Mouse (Mus musculus): ENCODE measurements around the gene Capn3. TPM values are rescaled to one million over a fixed set of nuclear protein-coding genes. Genes with fewer than 3 reads are reported as not detected.

Gene Capn3
- polyA plus RNA-seq, 1 experiment from 2014 or later, result 1.1 TPM

GRCm38 (mm10) chr2:120464091-120464490 is 8.3 kb downstream of the Capn3 start:
- WGBS, result 73% methylated on average over 8 of the region's 8 CpGs
- no peaks in the 10 kb centered on the region for H3K4me1 ChIP-seq (replicated peaks)
- H3K9ac ChIP-seq, result no peak overlapping the region
- no peak for ATAC-seq (ENCODE audit: low read depth)
- no peaks in the 10 kb centered on the region for H3K27me3 ChIP-seq
- no peak overlapping the region for H3K27ac ChIP-seq (replicated peaks)
- H3K4me2 ChIP-seq, result no peak overlapping the region
- no peaks in the 10 kb centered on the region; the same call in 1 of the 2 replicates for H3K36me3 ChIP-seq
- no peaks in the 10 kb centered on the region for H3K9me3 ChIP-seq
- H3K4me3 ChIP-seq, result no peak overlapping the region

GRCm38 (mm10) chr2:120464732-120465396 is 9.0 kb downstream of the Capn3 start:
- no peaks in the 10 kb centered on the region for H3K27me3 ChIP-seq
- H3K36me3 ChIP-seq, result no peaks in the 10 kb centered on the region; the same call in 1 of the 2 replicates
- no peaks in the 10 kb centered on the region for H3K9me3 ChIP-seq
- H3K27ac ChIP-seq (replicated peaks), result no peak overlapping the region
- 88% methylated on average over 2 of the region's 2 CpGs for WGBS
- H3K4me3 ChIP-seq, result no peak overlapping the region
- H3K9ac ChIP-seq, result no peak overlapping the region
- H3K4me1 ChIP-seq (replicated peaks), result no peaks in the 10 kb centered on the region
- ATAC-seq (ENCODE audit: low read depth), result no peak
- no peak overlapping the region for H3K4me2 ChIP-seq

DNA sequence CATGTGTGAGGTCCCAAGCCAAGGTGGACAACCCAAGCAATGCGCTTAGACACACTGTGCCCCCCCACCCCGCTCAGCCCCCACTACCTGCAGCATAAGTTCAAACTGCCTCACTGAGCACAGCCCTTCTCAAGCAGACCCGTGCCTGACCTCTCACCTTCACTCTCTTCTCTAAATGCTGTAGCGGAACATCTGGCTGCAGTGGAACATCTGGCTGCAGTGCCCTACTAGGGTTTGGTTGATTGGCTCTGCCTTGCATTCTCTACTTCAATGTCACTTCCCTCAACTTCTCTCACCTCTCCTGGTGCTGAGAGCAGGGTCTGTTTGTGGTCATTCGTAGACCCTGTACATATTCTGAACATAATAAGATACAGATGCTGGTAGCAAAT is 9.6 kb downstream of the Capn3 start:
- ATAC-seq (ENCODE audit: low read depth), result no peak
- H3K27me3 ChIP-seq, result no peaks in the 10 kb centered on the region
- no peak overlapping the region for H3K4me3 ChIP-seq
- WGBS, result 88% methylated on average over 5 of the region's 5 CpGs
- no peaks in the 10 kb centered on the region for H3K4me1 ChIP-seq (replicated peaks)
- no peak overlapping the region for H3K27ac ChIP-seq (replicated peaks)
- no peak overlapping the region for H3K4me2 ChIP-seq
- no peaks in the 10 kb centered on the region for H3K9me3 ChIP-seq
- no peak overlapping the region for H3K9ac ChIP-seq
- H3K36me3 ChIP-seq, result no peaks in the 10 kb centered on the region; the same call in 1 of the 2 replicates

GRCm38 (mm10) chr2:120468011-120468410 is 12.2 kb downstream of the Capn3 start:
- H3K36me3 ChIP-seq, result no peaks in the 10 kb centered on the region
- ATAC-seq (ENCODE audit: low read depth), result no peak
- no peak overlapping the region for H3K9ac ChIP-seq
- no peaks in the 10 kb centered on the region for H3K4me1 ChIP-seq (replicated peaks)
- no peak overlapping the region for H3K4me2 ChIP-seq
- H3K27me3 ChIP-seq, result no peaks in the 10 kb centered on the region
- no peak overlapping the region for H3K4me3 ChIP-seq
- no peaks in the 10 kb centered on the region for H3K9me3 ChIP-seq
- H3K27ac ChIP-seq (replicated peaks), result no peak overlapping the region

DNA sequence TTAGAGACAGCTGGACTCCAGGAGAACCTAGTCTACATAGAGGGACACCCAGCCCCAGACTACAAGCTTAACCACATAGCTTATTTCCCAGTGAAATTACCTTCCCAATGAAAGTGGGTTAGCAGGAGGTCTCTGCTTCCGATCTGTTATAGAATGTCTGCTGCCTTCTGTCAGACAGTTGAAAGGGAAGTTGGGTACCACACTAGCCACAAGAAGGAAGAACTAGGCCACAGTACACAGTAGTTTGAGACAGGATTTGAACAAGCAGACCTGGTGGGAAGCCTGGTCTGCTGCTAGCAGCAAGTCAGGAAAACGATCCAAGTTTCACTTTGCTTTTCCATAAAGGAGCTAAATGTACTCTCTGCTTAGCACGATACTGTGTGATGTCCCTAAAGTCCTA is 13.4 kb downstream of the Capn3 start:
- H3K4me1 ChIP-seq (replicated peaks), result no peaks in the 10 kb centered on the region
- H3K27me3 ChIP-seq, result no peaks in the 10 kb centered on the region
- no peaks in the 10 kb centered on the region for H3K36me3 ChIP-seq
- 92% methylated on average over 3 of the region's 3 CpGs for WGBS
- H3K4me3 ChIP-seq, result no peak overlapping the region
- ATAC-seq (ENCODE audit: low read depth), result no peak
- no peak overlapping the region for H3K27ac ChIP-seq (replicated peaks)
- H3K4me2 ChIP-seq, result no peak overlapping the region
- H3K9me3 ChIP-seq, result no peaks in the 10 kb centered on the region
- no peak overlapping the region for H3K9ac ChIP-seq

- no peak overlapping the region for H3K27ac ChIP-seq (replicated peaks)
- no peaks in the 10 kb centered on the region for H3K4me1 ChIP-seq (replicated peaks)
- ATAC-seq (ENCODE audit: low read depth), result no peak
- H3K4me3 ChIP-seq, result no peak overlapping the region
- H3K27me3 ChIP-seq, result no peaks in the 10 kb centered on the region
- no peaks in the 10 kb centered on the region for H3K36me3 ChIP-seq
- WGBS, result 93% methylated on average over 10 of the region's 10 CpGs
- no peak overlapping the region for H3K9ac ChIP-seq
- no peak overlapping the region for H3K4me2 ChIP-seq
- H3K9me3 ChIP-seq, result no peaks in the 10 kb centered on the region
Observed at GRCm38 (mm10) chr2:120469715-120470114, 13.9 kb downstream of the Capn3 start.

GRCm38 (mm10) chr2:120470856-120471255 is 15.0 kb downstream of the Capn3 start:
- Histone ChIP-seq H3K4me2 (no peak overlapping the region), H3K4me3 (no peak overlapping the region), H3K27me3 (no peaks in the 10 kb centered on the region), H3K27ac (replicated peaks) (no peak overlapping the region), H3K9me3 (no peaks in the 10 kb centered on the region), H3K4me1 (replicated peaks) (no peaks in the 10 kb centered on the region), H3K36me3 (no peaks in the 10 kb centered on the region), H3K9ac (no peak overlapping the region)
- 74% methylated on average over 4 of the region's 4 CpGs for WGBS
- ATAC-seq (ENCODE audit: low read depth), result no peak

DNA sequence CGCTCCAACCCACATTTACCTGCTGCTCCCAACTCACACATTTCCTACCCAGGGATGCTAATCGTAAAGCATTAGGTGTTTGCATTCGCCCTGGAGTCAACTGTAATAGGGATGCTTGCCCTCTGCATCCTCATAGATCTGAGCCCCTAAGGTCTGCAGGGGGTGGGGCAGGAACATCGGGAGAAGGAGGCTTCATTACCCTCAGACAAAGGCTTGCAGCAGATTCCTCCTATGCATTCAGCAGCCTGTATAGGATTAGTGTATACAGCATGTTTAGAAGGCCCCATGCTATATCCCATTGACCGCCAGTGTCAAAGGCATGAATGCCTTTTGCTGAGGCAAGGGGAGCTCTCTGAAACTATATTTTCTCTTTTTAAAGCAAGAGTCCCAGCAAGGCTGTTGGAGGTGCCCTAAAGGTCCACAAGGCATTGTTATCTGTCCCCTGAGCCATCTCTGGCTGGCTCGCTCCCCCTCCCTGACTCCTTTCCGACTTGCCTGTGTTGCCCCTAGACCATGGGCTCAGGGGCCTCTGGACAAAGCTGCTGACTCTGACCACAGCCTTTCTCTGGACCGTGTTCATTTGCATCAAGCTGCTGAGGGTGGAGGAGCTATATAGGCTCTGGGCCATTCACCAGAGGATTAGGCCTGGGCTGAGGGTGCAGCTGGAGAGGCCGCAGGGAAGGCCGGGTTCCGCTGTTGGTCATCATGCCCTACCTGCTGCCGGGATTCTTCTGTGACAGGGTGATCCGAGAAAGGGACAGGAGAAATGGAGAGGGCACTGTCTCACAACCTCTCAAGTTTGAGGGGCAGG is 20.7 kb downstream of the Capn3 start:
- no peak overlapping the region for H3K4me2 ChIP-seq
- no peak overlapping the region for H3K9ac ChIP-seq
- no peak for ATAC-seq (ENCODE audit: low read depth)
- H3K4me1 ChIP-seq (replicated peaks), result no peaks in the 10 kb centered on the region
- no peak overlapping the region for H3K4me3 ChIP-seq
- no peaks in the 10 kb centered on the region for H3K36me3 ChIP-seq
- H3K9me3 ChIP-seq, result no peaks in the 10 kb centered on the region
- no peaks in the 10 kb centered on the region for H3K27me3 ChIP-seq
- no peak overlapping the region for H3K27ac ChIP-seq (replicated peaks)
- 67% methylated on average over 13 of the region's 13 CpGs for WGBS

DNA sequence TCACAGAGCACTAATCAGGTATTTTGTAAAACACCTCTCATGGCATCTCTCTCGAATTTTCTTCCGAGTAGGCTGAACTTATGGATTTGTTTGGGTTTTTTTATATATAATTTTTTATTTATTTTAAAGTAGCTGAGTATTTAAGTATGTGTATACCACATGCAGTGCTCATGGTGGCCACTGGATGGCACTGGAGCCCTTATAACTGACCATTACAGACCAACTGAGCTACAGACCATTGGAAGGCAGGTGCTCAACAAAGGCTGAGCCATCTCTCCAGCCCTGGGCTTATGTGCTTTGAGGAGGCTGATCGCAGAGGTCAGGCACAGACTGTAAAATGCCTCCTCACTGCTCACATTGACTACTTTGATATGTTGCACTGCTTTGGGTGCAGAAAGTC is 22.8 kb downstream of the Capn3 start:
- WGBS, result 65% methylated on average over 3 of the region's 3 CpGs
- ATAC-seq (ENCODE audit: low read depth), result no peak

GRCm38 (mm10) chr2:120481921-120482320 is 26.1 kb downstream of the Capn3 start:
- Histone ChIP-seq H3K9ac (no peak overlapping the region), H3K27me3 (no peaks in the 10 kb centered on the region), H3K9me3 (no peaks in the 10 kb centered on the region), H3K36me3 (no peaks in the 10 kb centered on the region), H3K4me3 (no peak overlapping the region), H3K27ac (replicated peaks) (no peak overlapping the region), H3K4me1 (replicated peaks) (no peaks in the 10 kb centered on the region), H3K4me2 (no peak overlapping the region)
- WGBS, result 82% methylated on average over 8 of the region's 8 CpGs
- ATAC-seq (ENCODE audit: low read depth), result no peak

More for the DNA sequence above, 22.8 kb downstream of the Capn3 start:
- H3K4me2 ChIP-seq, result no peak overlapping the region
- H3K27me3 ChIP-seq, result no peaks in the 10 kb centered on the region
- no peak overlapping the region for H3K4me3 ChIP-seq
- H3K9ac ChIP-seq, result no peak overlapping the region
- H3K27ac ChIP-seq (replicated peaks), result no peak overlapping the region
- H3K36me3 ChIP-seq, result no peaks in the 10 kb centered on the region
- H3K9me3 ChIP-seq, result no peaks in the 10 kb centered on the region
- no peaks in the 10 kb centered on the region for H3K4me1 ChIP-seq (replicated peaks)

- no peak for ATAC-seq (ENCODE audit: low read depth)
- H3K4me3 ChIP-seq, result no peak overlapping the region
- WGBS, result 78% methylated on average over 8 of the region's 8 CpGs
- no peaks in the 10 kb centered on the region for H3K27me3 ChIP-seq
- no peaks in the 10 kb centered on the region for H3K4me1 ChIP-seq (replicated peaks)
- H3K36me3 ChIP-seq, result no peaks in the 10 kb centered on the region
- no peak overlapping the region for H3K9ac ChIP-seq
- no peak overlapping the region for H3K27ac ChIP-seq (replicated peaks)
- H3K4me2 ChIP-seq, result no peak overlapping the region
- no peaks in the 10 kb centered on the region for H3K9me3 ChIP-seq
Observed at GRCm38 (mm10) chr2:120482506-120483389, 26.9 kb downstream of the Capn3 start.

GRCm38 (mm10) chr2:120484241-120484640 is 28.4 kb downstream of the Capn3 start:
- Histone ChIP-seq H3K27ac (replicated peaks) (no peak overlapping the region), H3K4me1 (replicated peaks) (no peaks in the 10 kb centered on the region), H3K9me3 (no peaks in the 10 kb centered on the region), H3K27me3 (no peaks in the 10 kb centered on the region), H3K4me2 (no peak overlapping the region), H3K4me3 (no peak overlapping the region), H3K36me3 (no peaks in the 10 kb centered on the region), H3K9ac (no peak overlapping the region)
- no peak for ATAC-seq (ENCODE audit: low read depth)
- WGBS, result 91% methylated on average over 3 of the region's 3 CpGs
